Mouse (Mus musculus) cerebral cortex, adult 2 months (tissue): Measurements from ENCODE around the gene Cmtm8.

Experiments
- WGBS: fragments of 180-500 bp; shearing (Covaris S2); methylation state at CpG from one replicate; pipeline ENCODE4 v1.1.7; 2018; 5-methylcytosine and 5-hydroxymethylcytosine counted together

Cmtm8 gene

GRCm38 (mm10) chr9:114821548-114822289, 22.2 kb downstream of the Cmtm8 start:
- 92% methylated on average over 15 of the region's 15 CpGs for WGBS

DNA sequence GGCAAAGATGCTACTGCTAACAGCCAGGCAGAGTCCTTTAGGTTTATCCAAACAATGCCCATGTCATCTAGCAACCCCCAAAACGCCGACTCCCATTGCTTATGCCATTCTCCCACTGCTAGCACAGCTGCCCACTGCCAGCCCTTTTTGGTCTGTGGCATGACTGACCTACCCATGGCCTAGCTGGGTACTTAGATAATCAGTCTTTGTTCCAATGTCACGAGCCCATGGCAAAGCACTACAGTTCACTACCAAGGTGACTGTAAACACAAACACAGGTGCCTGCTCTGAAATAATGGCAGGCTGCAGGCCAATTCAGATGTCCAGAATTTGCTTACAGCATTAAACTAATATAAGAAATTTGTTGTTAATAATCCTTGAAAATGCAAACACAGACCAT, 25.0 kb downstream of the Cmtm8 start:
- WGBS: 78% methylated on average over 3 of the region's 3 CpGs

DNA sequence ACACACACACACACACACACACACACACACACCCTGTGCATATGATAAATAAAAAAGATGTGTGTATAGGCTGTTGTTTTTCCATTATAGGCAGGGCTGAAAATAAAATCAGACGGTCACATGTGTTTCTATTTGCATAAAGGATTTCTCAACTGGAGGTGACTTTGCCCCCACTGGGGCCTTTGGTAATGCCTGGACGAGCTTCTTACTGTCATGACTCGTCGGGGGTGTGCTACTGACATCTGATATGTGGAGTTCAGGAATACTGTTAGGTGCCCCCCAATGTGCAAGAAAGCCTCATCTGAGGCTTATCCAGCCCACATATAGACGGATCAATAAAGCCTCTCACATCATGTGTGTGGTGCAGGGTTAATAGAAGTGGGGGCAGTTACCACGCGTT, 26.9 kb downstream of the Cmtm8 start:
- WGBS: 89% methylated on average over 7 of the region's 7 CpGs

GRCm38 (mm10) chr9:114816121-114816520, 27.8 kb downstream of the Cmtm8 start:
- WGBS: 97% methylated on average over 7 of the region's 7 CpGs

GRCm38 (mm10) chr9:114815315-114815714, 28.6 kb downstream of the Cmtm8 start:
- 65% methylated on average over 4 of the region's 4 CpGs for WGBS

- 93% methylated on average over 4 of the region's 4 CpGs for WGBS
These were observed 32.0 kb downstream of the Cmtm8 start for GRCm38 (mm10) chr9:114812001-114812400.

GRCm38 (mm10) chr9:114810837-114811236, 33.1 kb downstream of the Cmtm8 start:
- WGBS: 86% methylated on average over 11 of the region's 11 CpGs

DNA sequence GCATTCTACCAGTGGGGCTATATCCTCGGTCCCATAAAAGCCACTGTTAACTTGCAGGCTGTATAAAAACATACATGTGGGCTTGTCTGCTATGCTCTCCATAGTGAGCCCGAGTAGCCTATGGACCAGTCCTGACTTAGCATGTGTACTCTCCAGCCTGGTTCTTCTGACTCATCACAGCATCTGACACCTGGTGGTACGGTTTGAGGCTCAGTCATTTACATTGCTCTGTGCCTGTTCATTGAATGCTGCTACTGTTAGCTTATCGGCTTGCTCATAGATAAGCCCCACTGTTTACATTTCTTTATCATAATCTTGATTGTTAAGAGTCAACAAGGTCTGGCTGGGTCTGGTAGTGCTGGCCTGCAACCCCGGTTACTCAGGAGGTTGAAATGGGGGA, 35.3 kb downstream of the Cmtm8 start:
- WGBS: 88% methylated on average over 5 of the region's 5 CpGs

GRCm38 (mm10) chr9:114807261-114807660, 36.7 kb downstream of the Cmtm8 start:
- WGBS: 71% methylated on average over 8 of the region's 8 CpGs

DNA sequence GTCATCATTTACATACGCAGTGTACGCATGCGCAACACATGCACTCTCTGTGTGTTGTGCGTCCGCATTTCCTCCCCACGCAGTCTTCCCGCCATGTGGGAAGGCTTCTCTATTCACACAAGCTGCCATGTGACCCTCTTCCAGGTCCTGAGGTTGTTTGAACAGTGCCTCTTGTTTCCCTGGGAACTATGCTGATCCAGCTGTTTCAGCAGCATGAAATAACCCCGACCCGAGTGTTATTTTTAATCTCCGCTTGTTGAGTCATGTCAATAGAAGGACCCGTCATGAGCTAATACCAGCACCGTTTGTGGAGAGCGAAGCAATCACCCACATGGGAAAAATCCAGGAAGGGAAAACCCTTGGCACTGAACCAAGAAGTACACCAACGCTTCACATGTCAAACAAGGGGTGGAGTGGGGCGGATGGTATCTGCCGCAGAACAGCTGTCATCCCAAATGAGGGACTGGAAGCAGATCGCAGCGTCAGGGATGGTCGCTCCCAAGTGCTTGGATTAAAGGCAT, 38.7 kb downstream of the Cmtm8 start:
- WGBS: 43% methylated on average over 19 of the region's 19 CpGs

DNA sequence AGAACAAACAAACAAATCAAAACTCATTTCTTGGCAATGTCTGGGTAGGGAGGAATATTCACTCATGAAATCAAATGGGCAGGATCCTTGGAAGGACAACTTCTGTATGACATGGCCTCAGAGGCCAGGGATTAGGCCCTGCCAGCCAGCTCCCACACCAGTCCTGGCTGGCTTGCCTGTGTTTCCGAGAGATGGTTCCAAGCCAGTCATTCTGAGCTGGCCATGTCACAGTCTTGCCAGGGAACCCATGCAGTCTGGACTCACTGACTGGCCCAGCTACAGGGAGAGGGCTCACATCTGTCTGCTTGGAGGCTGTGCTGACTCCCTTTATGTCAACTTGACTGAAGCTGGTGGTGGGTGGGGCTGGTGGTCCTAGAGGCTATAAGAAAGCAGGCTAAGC, 41.8 kb downstream of the Cmtm8 start:
- 81% methylated on average over 1 of the region's 1 CpGs for WGBS

DNA sequence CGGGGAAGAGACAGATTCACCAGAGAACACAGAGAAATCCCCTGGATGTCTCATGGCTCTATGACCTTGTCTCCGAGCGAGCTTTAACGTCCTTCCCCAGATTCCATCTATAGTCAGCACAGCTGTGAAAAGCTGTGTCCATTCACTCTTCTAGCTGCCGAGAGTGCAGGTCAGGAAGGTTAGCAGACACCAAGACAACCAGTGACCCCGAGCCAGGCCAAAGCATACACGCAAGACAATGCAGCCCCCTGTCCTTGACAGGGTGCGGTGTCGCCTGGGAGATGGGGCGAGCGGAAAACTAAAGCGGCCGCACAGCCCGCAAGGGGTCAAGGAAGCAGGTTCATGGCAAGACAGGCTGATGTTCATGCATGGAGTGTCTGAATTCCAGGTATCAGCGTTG, 42.7 kb downstream of the Cmtm8 start:
- WGBS: 88% methylated on average over 15 of the region's 15 CpGs

GRCm38 (mm10) chr9:114799498-114800107, 44.4 kb downstream of the Cmtm8 start:
- 86% methylated on average over 10 of the region's 10 CpGs for WGBS

DNA sequence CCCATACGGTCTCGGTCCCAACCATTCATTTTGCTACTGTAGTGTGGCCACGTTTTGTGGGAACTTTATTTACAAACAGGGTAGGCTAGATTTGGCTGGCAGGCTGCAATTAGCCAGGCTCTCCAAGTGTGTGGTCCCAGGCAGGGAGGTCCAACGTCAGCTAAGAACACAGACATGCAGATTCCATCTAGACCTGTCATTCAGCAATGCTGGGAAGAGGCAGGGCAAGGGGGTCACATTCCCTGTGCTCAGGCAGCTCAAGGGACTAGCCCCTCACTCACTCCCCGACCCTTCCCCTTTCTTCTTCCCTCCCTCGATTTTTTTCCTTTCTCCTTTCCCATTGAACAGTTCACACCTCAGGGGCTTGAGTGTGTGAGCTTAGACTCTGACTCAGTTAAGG, 45.1 kb downstream of the Cmtm8 start:
- WGBS: 72% methylated on average over 6 of the region's 6 CpGs

- WGBS: 42% methylated on average over 11 of the region's 11 CpGs
These were observed 46.5 kb downstream of the Cmtm8 start for GRCm38 (mm10) chr9:114797329-114798004.

- 63% methylated on average over 11 of the region's 11 CpGs for WGBS
These were observed 47.4 kb downstream of the Cmtm8 start for GRCm38 (mm10) chr9:114796473-114797050.

DNA sequence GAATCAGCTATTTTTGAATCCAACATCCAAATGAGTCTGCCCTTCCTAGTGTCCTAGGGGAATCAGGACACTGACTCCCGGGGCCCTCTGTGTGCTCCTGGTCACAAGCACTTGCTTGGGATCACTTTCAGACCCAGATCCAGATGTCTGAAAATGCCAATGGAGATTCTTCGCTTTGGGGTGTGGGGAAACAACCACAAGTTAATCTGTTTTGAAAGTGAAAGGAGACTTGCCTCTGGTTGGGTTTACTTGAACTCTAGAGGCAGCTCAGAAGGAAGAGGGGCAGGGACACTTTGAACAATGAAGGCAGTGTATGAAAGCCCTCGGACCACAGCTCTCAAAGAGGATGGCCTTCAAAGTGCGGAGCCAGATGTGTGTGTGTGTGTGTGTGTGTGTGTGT, 49.5 kb downstream of the Cmtm8 start:
- 80% methylated on average over 4 of the region's 4 CpGs for WGBS

GRCm38 (mm10) chr9:114793764-114794295, 50.1 kb downstream of the Cmtm8 start:
- WGBS: 92% methylated on average over 9 of the region's 9 CpGs

- WGBS: 88% methylated on average over 8 of the region's 8 CpGs
These were observed 54.0 kb downstream of the Cmtm8 start for GRCm38 (mm10) chr9:114789989-114790388.

DNA sequence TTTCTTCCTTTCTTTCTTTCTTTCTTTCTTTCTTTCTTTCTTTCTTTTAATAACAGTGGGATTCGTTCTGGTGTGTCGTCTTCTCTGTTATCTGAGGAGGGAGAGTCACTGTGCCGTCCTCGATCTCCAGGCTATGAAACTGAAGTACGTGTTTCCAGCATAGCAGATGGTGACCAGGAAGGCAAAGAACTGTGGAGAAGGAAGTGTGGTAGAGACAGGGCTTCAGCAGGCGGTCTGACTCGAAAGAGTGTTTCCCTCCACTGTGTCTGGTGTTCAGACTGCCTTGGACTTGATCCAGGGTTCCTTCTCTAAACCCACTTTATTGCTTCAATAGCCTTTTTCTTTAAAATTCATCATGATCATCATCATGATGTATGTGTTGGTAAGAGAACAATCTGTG, 54.4 kb downstream of the Cmtm8 start:
- WGBS: 58% methylated on average over 7 of the region's 7 CpGs

DNA sequence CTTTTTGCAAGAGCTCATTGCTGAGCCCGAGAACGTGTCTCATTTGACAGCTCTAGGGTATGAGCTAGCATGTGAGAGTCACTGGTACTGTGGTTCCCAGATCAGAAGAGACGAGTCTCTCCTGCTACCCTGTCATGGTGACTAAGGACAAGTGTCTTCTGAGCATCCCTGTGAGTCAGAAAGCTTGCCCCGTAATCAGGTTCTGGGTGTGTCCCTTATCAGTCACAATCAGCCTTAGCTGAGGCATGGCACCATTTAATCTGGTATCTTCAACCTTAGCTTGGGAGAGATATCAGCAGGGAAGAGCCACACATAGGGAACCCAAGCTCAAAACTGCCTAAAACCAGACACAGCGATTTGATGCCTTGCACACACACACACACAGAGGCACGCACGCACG, 55.3 kb downstream of the Cmtm8 start:
- WGBS: 94% methylated on average over 8 of the region's 8 CpGs

DNA sequence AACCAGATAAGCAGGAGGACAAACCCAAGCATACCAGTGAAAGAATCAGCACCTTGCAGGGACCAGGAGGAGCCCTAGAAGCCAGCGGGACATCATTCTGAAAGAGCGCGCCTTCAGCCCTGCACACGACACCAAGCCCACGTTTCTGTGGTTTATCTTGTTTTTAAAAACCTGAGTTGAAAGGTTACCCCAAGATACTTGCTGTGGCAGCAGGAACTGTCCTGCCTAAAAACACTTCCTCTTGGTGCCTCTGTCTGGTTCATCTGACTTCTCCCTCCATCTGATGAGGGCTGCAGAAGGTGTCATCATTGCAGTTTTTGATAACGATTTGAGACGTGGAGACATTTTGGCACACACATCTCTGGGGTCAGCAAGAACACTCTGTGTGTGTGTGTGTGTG, 56.2 kb downstream of the Cmtm8 start:
- WGBS: 92% methylated on average over 7 of the region's 7 CpGs
